Mouse (Mus musculus): ENCODE measurements at regions not wholly inside any gene's neighbourhood (a gene's known extent, or its start where the extent isn't known, plus 50 kb on each side); places are given as distances from the start of the nearest gene placed in this dataset.
"Not testable (repeated sequence)": the region's sequence is repeated elsewhere in the genome, so short reads cannot be mapped to it uniquely, and the experiment has no call there.

DNA sequence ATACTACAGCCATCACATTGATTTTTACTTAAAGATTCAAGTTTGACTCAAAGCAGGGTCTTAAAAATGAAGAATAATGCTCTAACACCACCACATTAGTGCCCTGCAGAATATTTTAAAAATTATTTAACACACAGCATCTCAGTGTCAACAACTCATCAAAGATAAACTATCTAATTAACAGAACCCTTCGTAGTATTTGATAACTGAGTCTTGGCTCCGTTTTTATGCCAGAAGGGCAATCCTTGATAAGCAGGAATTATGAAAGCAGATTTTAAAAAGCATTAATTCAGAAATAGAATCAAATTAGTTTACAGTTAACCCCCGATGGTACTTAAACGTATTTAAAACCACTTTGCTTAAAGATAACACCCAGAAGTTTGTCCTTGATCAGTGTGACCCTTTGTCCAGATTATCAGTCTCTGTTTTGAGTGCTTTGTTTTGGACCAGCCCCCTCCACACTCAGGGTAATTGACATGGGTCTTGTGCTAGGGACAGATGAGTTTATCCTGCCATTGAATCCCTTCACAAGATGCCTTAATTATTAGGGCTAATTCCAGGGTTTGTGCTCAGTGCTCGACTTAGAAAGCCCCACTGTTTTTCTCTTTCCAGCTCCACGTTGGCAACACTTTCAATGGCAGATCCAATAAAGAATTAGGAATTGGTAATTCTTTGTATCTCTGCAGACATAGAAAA lies 69.4 kb upstream of the Dph6 start:
- Histone ChIP-seq H3K4me1 (ENCODE audit: control insufficient read depth, insufficient read depth, low read length) (no peaks in the 10 kb centered on the region), H3K4me3 (ENCODE audit: insufficient read depth, low read depth, low read length) (no peak overlapping the region), H3K27ac (ENCODE audit: insufficient read depth, low read depth, low read length) (no peak overlapping the region)
- WGBS: 46% methylated on average over 6 of the region's 6 CpGs
- TF ChIP-seq POLR2A (IDR thresholded peaks at IDR 0.05; ENCODE audit: insufficient read depth, low read depth, low read length) (no peak), CTCF (IDR thresholded peaks at IDR 0.05; ENCODE audit: insufficient read depth, low read depth, low read length) (no peak)

DNA sequence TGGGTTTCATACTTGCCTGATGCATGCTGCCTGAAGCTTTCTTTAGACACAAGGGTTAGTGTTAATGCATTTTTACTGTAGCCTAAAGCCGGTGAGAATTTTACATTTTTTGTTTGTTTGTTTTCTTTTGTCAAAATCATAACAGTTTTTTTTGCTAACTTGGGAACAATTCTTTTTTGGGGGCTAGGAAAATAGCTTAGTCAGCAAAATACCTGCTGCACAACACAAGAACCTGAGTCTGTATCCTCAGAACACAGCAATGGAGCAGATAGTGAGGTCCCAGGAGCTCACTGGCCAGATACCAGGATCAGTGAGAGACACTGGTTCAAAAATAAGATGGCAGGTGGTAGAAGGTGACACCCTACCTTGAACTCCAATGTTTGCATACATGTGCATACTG lies 72.4 kb upstream of the Dph6 start:
- Histone ChIP-seq H3K27ac (ENCODE audit: insufficient read depth, low read depth, low read length) (no peak overlapping the region), H3K4me1 (ENCODE audit: control insufficient read depth, insufficient read depth, low read length) (no peaks in the 10 kb centered on the region), H3K4me3 (ENCODE audit: insufficient read depth, low read depth, low read length) (no peak overlapping the region)
- 89% methylated on average over 1 of the region's 1 CpGs for WGBS
- TF ChIP-seq CTCF (IDR thresholded peaks at IDR 0.05; ENCODE audit: insufficient read depth, low read depth, low read length) (no peak), POLR2A (IDR thresholded peaks at IDR 0.05; ENCODE audit: insufficient read depth, low read depth, low read length) (no peak)

GRCm38 (mm10) chr2:114734861-114735569 lies 80.3 kb upstream of the Dph6 start:
- Histone ChIP-seq H3K4me1 (ENCODE audit: control insufficient read depth, insufficient read depth, low read length) (no peaks in the 10 kb centered on the region), H3K27ac (ENCODE audit: insufficient read depth, low read depth, low read length) (no peak overlapping the region), H3K4me3 (ENCODE audit: insufficient read depth, low read depth, low read length) (no peak overlapping the region)
- 38% methylated on average over 4 of the region's 4 CpGs for WGBS
- TF ChIP-seq CTCF (IDR thresholded peaks at IDR 0.05; ENCODE audit: insufficient read depth, low read depth, low read length): no peak

DNA sequence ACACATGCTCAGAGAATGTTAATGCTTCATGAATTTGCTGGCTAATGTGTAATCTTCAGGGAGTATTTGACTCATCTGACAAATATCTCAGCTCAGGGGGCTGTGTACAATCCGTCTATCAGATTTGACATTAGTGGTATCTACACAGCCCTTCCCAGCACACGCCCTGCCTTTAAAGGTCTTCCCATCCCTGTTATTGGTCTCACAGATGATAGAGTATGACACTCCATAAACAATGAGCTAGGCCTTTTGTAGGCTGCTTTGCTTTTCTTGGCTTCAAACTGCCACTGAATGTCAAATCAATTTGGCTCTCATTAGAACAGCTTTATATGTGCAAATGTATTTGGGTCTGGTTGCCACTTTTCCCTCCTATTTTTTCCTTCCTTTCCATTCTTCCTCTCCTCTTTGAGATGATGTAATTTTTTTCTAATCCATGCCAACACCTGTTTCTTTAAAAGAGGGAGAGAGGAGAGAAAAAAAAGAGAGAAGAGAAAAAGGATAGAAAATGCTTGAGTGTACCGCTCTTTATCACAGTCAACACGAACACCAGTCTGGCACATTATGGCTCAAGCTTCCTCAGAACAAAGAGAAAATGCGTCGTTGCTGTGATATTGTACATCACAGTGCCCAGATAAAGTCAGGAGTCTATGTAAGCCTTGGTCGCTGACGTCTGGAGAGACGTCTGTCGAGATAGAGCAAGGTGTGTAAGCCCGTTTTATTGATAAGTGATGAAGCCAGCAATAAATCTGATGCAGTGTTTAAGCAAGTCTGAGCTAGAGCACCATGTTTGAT lies 84.9 kb upstream of the Dph6 start:
- TF ChIP-seq POLR2A (IDR thresholded peaks at IDR 0.05; ENCODE audit: insufficient read depth, low read depth, low read length): no peak
- TF ChIP-seq CTCF (IDR thresholded peaks at IDR 0.05; ENCODE audit: insufficient read depth, low read depth, low read length): no peak
- H3K4me1 ChIP-seq (ENCODE audit: control insufficient read depth, insufficient read depth, low read length): no peaks in the 10 kb centered on the region
- no peak overlapping the region for H3K4me3 ChIP-seq (ENCODE audit: insufficient read depth, low read depth, low read length)
- 70% methylated on average over 11 of the region's 11 CpGs for WGBS
- no peak overlapping the region for H3K27ac ChIP-seq (ENCODE audit: insufficient read depth, low read depth, low read length)

- Histone ChIP-seq H3K4me1 (ENCODE audit: control insufficient read depth, insufficient read depth, low read length) (no peaks in the 10 kb centered on the region), H3K4me3 (ENCODE audit: insufficient read depth, low read depth, low read length) (no peak overlapping the region), H3K27ac (ENCODE audit: insufficient read depth, low read depth, low read length) (no peak overlapping the region)
- WGBS: 49% methylated on average over 4 of the region's 4 CpGs
- TF ChIP-seq POLR2A (IDR thresholded peaks at IDR 0.05; ENCODE audit: insufficient read depth, low read depth, low read length): no peak
- no peak for TF ChIP-seq CTCF (IDR thresholded peaks at IDR 0.05; ENCODE audit: insufficient read depth, low read depth, low read length)
Measured at GRCm38 (mm10) chr2:114763276-114763675, 108.5 kb upstream of the Dph6 start.

GRCm38 (mm10) chr2:114773723-114774122 lies 119.0 kb upstream of the Dph6 start:
- not testable (repeated sequence) for H3K27ac ChIP-seq (ENCODE audit: insufficient read depth, low read depth, low read length); H3K4me3 ChIP-seq (ENCODE audit: insufficient read depth, low read depth, low read length); H3K4me1 ChIP-seq (ENCODE audit: control insufficient read depth, insufficient read depth, low read length)
- 94% methylated on average over 6 of the region's 6 CpGs for WGBS

- WGBS: 90% methylated on average over 3 of the region's 3 CpGs
- no peak for TF ChIP-seq POLR2A (IDR thresholded peaks at IDR 0.05; ENCODE audit: insufficient read depth, low read depth, low read length)
- TF ChIP-seq CTCF (IDR thresholded peaks at IDR 0.05; ENCODE audit: insufficient read depth, low read depth, low read length): no peak
- no peak overlapping the region for H3K4me3 ChIP-seq (ENCODE audit: insufficient read depth, low read depth, low read length)
- no peaks in the 10 kb centered on the region for H3K4me1 ChIP-seq (ENCODE audit: control insufficient read depth, insufficient read depth, low read length)
- H3K27ac ChIP-seq (ENCODE audit: insufficient read depth, low read depth, low read length): no peak overlapping the region
Measured at GRCm38 (mm10) chr2:114774278-114774677, 119.5 kb upstream of the Dph6 start.

DNA sequence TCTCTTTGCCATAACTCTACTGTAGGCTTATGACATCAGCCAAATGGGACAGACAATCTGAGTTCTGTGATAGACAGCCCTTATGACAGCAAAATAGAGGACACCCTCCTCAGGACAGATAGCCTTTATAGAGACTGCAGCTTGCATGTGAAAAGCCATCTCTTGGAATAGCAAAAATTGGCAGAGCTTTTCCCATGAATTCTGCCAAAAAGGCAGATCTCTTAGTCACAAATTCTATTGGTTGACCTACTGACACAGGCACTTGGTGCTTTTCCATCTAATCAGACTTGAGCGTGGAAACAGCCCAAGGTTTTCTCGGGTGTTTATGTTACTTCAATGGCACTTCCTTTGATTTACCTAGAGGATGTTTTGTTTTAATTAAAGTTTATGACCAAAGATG lies 120.8 kb upstream of the Dph6 start:
- 65% methylated on average over 2 of the region's 2 CpGs for WGBS
- Histone ChIP-seq H3K4me3 (ENCODE audit: insufficient read depth, low read depth, low read length) (no peak overlapping the region), H3K4me1 (ENCODE audit: control insufficient read depth, insufficient read depth, low read length) (no peaks in the 10 kb centered on the region), H3K27ac (ENCODE audit: insufficient read depth, low read depth, low read length) (no peak overlapping the region)
- no peak for TF ChIP-seq CTCF (IDR thresholded peaks at IDR 0.05; ENCODE audit: insufficient read depth, low read depth, low read length)
- no peak for TF ChIP-seq POLR2A (IDR thresholded peaks at IDR 0.05; ENCODE audit: insufficient read depth, low read depth, low read length)

DNA sequence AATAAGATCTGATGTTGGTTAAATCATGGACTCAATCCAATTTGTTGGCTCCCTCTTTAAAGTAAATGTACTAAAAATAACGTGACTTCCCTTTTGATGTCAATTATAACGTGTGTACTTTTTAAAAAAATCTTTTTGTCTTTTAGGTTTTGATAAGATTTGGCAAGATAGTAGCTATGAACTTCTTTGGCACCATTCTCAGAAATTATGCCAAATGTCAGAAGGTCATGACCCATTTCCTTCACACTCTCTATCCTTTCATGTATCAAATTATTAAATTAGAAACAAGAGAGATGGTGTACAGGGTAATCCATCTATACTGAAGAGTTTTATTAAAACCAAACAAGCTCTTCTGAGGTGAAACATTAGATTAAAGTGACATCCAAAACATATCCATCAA lies 121.4 kb upstream of the Dph6 start:
- no peak overlapping the region for H3K27ac ChIP-seq (ENCODE audit: insufficient read depth, low read depth, low read length)
- no peak for TF ChIP-seq CTCF (IDR thresholded peaks at IDR 0.05; ENCODE audit: insufficient read depth, low read depth, low read length)
- no peak for TF ChIP-seq POLR2A (IDR thresholded peaks at IDR 0.05; ENCODE audit: insufficient read depth, low read depth, low read length)
- no peak overlapping the region for H3K4me3 ChIP-seq (ENCODE audit: insufficient read depth, low read depth, low read length)
- H3K4me1 ChIP-seq (ENCODE audit: control insufficient read depth, insufficient read depth, low read length): no peaks in the 10 kb centered on the region
- 80% methylated on average over 2 of the region's 2 CpGs for WGBS
